Mouse (Mus musculus) megakaryocyte, embryonic 14.5 days (primary cell): ENCODE data around the gene Dbn1. TPM values are rescaled to one million over a fixed set of nuclear protein-coding genes. Genes with fewer than 3 reads are reported as not detected.
A peak's percentile ranks its signal among the peaks of the same experiment; 100 is the strongest.

Experiments used
- H3K27me3 ChIP-seq: replicated peaks from 2 replicates; pipeline ENCODE3; 2012; ENCODE audit warnings: inconsistent platforms
- H3K36me3 ChIP-seq: replicated peaks from 2 replicates; pipeline ENCODE3; 2012; ENCODE audit warnings: low read length, inconsistent platforms, mixed read lengths
- H3K4me1 ChIP-seq: 2 replicates; pipeline ENCODE4 v1.6.1; 2012; ENCODE audit warnings: inconsistent platforms
- H3K4me3 ChIP-seq: replicated peaks from 2 replicates; pipeline ENCODE3; 2012; ENCODE audit warnings: moderate library complexity, mild to moderate bottlenecking, inconsistent platforms
- H3K9me3 ChIP-seq: 2 replicates; pipeline ENCODE4 v1.6.1; 2012; ENCODE audit warnings: inconsistent platforms
- FLI1 ChIP-seq: IDR thresholded peaks from 2 replicates; pipeline ENCODE4 v1.6.1; 2012; ENCODE audit warnings: low read length, inconsistent platforms, mixed read lengths
- GATA1 ChIP-seq: IDR thresholded peaks from 3 replicates; pipeline ENCODE4 v1.6.1; 2012; ENCODE audit warnings: mixed read lengths, low read length, inconsistent platforms, borderline replicate concordance
- polyA plus RNA-seq: library from polyadenylated mRNA; stranded (reverse); fragments of >175 nt; gene quantifications from 2 replicates; pipeline ENCODE4 v1.2.3, GENCODE M21; 2012; ENCODE audit warnings: low replicate concordance; ENCODE audit not compliant: insufficient read depth

The Dbn1 gene
- polyA plus RNA-seq, result 1.8 and 5.0 TPM in 2 replicates

- H3K36me3 ChIP-seq, result no peaks in the 10 kb centered on the region
- TF ChIP-seq GATA1, result no peak
- TF ChIP-seq FLI1, result no peak
- peaks cover 8% of the 10 kb centered on the region for H3K9me3 ChIP-seq
- H3K4me3 ChIP-seq, result peak within 1 kb of the TSS; percentile 91
- H3K27me3 ChIP-seq, result peaks cover 86% of the 10 kb centered on the region
- peaks cover 45% of the 10 kb centered on the region for H3K4me1 ChIP-seq
Measured at GRCm38 (mm10) chr13:55487578-55488498, at the start of gene Dbn1. Gene Dbn1 (minus strand): TSS chr13:55488111.

DNA sequence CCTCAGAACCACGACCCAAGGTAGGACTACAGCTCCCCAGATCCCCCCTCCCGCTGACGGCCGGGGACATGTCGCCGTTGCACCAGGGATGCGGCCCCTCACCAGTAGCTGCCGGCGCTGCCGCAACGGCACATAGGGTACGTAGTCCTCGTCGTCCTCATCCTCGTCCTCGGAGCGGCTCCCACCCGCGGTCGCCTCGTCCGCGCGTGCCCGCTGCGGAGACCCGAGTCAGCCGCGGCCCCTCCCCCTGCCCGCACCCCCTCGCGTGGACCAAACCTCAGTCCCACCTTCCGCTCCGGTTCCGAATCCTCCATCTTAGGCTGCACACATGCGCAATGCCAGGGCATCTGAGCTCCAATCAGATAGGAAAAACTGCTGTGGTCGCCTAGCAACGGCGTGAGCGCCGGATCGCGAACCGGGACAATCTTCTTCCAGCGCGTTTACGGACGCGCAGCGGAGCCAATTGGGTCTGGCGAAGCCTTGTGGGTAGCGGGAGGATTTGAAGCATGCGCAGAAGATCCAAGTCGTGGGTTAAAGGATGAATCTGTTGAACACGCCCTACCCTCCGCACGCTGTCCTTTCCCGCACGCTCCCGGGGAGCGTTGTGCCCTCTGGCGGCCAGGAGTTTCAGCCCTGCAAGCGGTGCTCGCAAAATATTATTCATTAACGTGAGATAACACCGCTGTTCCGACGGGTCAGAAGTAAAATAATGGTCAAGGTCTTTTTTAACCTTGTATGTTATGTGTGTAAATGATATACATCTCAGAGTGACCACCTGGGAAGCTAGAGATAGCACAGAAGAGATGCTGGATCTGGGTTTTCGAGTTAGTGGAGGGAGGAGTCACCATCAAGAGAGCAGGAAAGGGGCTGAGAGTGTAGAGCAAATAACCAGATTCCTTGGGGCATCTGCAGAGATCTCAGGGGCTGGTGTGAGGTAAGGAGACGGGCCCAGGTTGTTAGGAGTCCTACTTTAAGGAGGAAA is 48.6 kb upstream of the Dbn1 start, which contains the start of gene Ddx41:
Gene Ddx41 (minus strand): TSS at position 465 of the 982 bp plus-strand sequence.
- H3K4me1 ChIP-seq, result peaks cover 39% of the 10 kb centered on the region
- H3K27me3 ChIP-seq, result no peaks in the 10 kb centered on the region
- peak within 1 kb of the TSS; percentile 98 for H3K4me3 ChIP-seq
- H3K9me3 ChIP-seq, result no peaks in the 10 kb centered on the region
- H3K36me3 ChIP-seq, result peaks cover 84% of the 10 kb centered on the region
- peak; percentile 95 for TF ChIP-seq GATA1
- no peak for TF ChIP-seq FLI1

- peaks cover 46% of the 10 kb centered on the region for H3K4me1 ChIP-seq
- peaks cover 83% of the 10 kb centered on the region for H3K36me3 ChIP-seq
- H3K9me3 ChIP-seq, result no peaks in the 10 kb centered on the region
- H3K4me3 ChIP-seq, result peak overlapping the region; percentile 98
- H3K27me3 ChIP-seq, result no peaks in the 10 kb centered on the region
- no peak for TF ChIP-seq FLI1
- TF ChIP-seq GATA1, result no peak
Measured at GRCm38 (mm10) chr13:55535796-55536193, 47.9 kb upstream of the Dbn1 start.

DNA sequence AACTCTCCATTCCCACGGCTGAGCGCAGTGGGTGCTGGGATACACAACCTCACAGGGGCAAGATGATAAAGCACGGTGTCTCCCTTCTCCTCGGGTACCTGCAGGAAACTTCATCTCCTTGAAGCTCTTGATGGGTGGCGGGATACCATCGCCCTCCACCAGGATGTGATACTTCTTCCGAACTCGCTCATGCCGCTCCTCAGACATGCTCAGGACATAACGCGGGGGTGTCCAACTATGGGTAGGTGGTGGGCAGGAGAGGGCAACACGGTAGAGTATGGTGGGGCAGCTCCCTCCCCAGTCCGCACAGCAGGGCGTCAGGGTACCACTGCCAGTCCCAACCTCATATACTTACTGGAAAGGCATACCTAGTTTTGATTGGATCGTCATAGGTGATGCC is 47.3 kb upstream of the Dbn1 start:
- no peak for TF ChIP-seq FLI1
- no peak for TF ChIP-seq GATA1
- Histone ChIP-seq H3K4me3 (peak overlapping the region; percentile 98), H3K27me3 (no peaks in the 10 kb centered on the region), H3K9me3 (no peaks in the 10 kb centered on the region), H3K36me3 (peaks cover 83% of the 10 kb centered on the region), H3K4me1 (peaks cover 52% of the 10 kb centered on the region)

DNA sequence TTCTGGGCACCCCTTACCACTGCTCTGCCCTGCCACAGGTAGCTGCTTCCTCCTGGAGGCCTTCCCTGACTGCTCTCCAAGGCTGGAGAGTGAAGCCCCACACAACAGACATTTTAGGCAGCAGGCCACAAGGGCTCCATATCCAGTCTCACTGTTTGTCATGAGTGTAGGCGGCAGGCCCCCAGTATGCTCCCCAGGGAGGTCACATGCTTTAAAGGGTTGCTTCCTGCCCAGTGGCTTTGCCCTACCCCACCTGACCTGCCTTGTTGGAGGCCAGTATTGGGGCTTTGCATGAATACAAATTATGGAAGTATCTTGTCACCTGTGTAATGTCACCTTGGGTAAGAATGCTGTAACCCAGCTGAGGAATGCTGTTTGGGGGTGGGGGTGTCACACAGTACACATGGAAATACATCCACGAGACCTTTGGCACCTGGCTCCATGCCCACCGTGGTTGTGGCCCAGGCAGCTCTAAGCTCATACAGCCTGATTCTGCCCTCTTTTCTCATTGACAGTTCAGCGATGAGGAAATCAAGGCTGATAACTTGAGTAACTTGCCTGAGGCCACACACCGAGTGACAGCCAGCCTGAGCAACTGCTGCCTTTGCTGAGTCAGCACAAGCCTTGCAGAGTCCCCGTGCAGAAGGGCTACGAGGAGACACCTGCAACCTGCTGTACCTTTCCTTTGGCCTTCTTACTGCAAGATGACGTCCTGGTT is 41.4 kb upstream of the Dbn1 start, which contains the start of gene Dok3:
Gene Dok3 (minus strand): TSS at position 99 of the 718 bp plus-strand sequence.
- Histone ChIP-seq H3K36me3 (peaks cover 75% of the 10 kb centered on the region), H3K27me3 (no peaks in the 10 kb centered on the region), H3K9me3 (no peaks in the 10 kb centered on the region), H3K4me3 (peak within 1 kb of the TSS; percentile 86), H3K4me1 (peaks cover 84% of the 10 kb centered on the region)
- TF ChIP-seq GATA1 (no peak), FLI1 (no peak)

DNA sequence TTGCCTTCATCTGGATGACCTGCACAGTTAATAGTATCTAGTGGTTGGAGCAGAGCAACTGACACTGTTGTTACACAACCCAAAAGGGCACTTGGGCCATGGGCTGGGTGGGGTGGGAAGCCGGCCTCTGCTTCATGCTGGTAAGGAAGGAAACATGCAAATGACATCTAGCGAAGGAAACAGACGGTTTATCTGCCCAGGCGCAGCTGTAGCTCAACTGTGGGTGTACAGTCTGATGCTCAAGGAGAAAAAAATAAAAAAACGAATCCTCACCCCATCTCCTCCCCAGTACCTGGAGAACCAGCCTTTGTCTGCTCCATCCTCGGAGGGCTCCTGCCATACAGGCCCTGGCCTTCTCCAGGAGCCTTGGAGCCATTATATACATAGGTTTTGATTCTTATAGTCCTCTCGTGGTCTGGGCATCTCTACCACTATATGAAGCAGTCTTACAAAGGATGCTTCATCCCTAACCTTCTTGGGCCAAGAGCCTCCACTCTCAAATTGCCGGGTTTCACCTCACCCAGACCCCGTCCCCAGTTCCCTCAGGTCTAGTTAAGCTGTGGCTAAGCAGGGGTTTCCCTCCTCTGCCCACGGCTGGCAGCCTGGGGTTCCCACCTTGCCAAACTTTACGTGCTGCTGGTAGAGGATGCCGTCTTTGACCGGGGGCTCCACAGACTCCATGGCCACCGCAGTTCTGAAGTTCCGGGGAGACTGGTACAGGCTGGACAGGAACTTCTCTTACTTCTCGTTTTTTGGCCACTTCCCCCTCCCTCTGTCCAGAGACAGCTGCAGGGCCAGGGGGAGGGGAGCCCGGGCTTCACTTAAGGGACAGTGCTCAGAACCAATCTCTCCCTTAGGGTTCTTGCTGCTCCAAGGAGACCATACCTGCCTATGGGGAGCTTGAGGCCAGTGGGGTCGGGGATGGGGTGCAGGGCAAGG is 40.2 kb upstream of the Dbn1 start:
- H3K9me3 ChIP-seq, result no peaks in the 10 kb centered on the region
- H3K36me3 ChIP-seq, result peaks cover 75% of the 10 kb centered on the region
- H3K4me3 ChIP-seq, result peak overlapping the region; percentile 86

DNA sequence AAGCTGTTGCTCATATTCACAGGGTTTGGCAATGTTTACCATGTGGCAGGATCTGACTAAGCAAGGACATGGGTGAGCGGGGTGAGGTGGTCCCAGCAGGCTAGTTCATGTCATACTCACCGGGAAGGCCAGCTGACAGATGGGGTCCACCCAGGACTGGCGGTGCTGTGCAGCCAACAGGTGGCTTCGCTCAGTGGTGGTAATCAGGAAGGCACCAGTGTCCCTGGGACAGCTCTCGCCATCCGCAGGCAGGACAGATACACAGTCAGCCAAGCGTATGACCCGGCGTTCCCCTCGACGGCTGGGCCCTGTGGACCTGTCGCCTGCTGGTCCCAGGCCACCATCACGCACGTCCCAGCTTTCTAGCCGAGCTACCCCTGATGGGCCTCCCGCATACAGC is 39.3 kb upstream of the Dbn1 start:
- H3K9me3 ChIP-seq, result no peaks in the 10 kb centered on the region
- peak overlapping the region; percentile 86 for H3K4me3 ChIP-seq
- no peaks in the 10 kb centered on the region for H3K27me3 ChIP-seq
- peaks cover 73% of the 10 kb centered on the region for H3K36me3 ChIP-seq
- no peak for TF ChIP-seq FLI1
- no peak for TF ChIP-seq GATA1
- peaks cover 88% of the 10 kb centered on the region for H3K4me1 ChIP-seq

More for the DNA sequence above, 40.2 kb upstream of the Dbn1 start:
- TF ChIP-seq FLI1 (no peak), GATA1 (no peak; the same call in 2 of the 3 replicates)
- Histone ChIP-seq H3K27me3 (no peaks in the 10 kb centered on the region), H3K4me1 (peaks cover 83% of the 10 kb centered on the region)
